Mouse (Mus musculus) heart, postnatal 4 days (tissue): ENCODE results near the gene Slc39a11. TPM values are rescaled to one million over a fixed set of nuclear protein-coding genes. Genes with fewer than 3 reads are reported as not detected.
A peak's percentile ranks its signal among the peaks of the same experiment; 100 is the strongest.

Source experiments
- DNase-seq: peaks from one replicate; pipeline ENCODE4 v3.0.0; 2021
- total RNA-seq, 2 experiments: library from RNA; stranded (reverse); gene quantifications; 2 replicates each; pipeline ENCODE4 v1.2.3; 2021

The Slc39a11 gene
- total RNA-seq, 2 experiments from 2014 or later: 8.2 to 9.5 TPM

DNA sequence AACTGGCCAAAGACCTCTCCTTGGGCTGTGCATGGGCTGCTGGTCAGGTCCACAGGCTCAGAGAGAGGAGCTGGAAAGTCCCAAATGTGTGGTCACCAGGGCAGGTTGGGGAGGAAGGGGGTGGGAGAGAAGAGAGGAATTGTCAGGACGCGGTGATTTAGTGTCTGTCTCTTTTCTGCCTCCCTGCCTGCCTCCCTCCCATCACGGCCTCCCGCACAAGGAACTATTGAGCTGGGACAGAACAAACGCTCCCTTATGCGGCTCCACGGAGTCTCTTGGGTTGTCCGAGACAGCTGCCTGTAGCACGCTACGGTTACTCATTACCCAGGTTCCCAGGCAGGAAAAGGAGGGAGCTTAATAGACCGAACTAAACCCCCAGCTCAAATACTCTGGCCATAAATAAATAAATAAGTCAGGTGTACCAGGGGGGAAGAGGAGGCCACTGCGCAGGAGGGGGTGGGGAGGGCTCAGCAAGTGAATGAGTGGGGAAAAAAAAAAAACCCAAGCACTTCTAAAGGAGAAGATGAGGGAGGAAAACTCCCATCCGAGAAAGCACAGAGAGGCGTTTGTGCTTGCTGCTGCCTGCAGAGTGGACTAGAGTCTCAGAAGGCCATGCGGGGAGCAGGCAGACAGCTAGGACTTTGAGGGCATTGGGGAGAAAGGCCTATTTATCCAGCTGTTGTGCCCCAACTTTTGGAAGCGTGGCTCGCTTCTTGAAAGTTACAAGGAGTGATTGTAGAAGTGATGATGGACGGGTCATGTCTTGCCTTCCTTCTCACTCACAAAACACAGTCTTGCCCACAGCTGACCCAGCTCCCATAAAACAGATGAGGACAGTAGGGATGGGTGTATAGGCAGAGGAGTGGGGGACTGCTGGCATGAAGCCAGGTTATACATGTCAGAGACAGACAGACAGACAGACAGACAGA is 428.3 kb downstream of the Slc39a11 start:
- no peak for DNase-seq

DNA sequence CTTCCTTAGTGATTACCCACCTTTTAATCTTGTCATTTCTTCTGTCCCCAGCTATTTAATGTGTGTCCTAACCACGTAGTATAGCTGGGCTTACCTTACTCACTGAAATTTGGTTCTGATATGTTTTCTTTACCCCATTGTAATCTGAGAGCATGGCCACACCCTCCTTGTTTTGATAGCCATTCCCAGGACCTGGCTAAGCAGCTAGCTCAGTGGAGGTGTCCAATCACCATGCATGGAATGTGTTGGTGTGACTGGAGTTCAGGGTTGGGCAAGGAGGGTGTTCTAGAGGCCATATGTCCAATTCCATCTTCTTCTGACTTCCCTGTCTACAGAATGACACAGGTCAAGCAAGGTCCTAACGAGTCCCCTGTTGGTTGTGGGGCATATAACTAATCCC is 429.2 kb downstream of the Slc39a11 start:
- no peak for DNase-seq

DNA sequence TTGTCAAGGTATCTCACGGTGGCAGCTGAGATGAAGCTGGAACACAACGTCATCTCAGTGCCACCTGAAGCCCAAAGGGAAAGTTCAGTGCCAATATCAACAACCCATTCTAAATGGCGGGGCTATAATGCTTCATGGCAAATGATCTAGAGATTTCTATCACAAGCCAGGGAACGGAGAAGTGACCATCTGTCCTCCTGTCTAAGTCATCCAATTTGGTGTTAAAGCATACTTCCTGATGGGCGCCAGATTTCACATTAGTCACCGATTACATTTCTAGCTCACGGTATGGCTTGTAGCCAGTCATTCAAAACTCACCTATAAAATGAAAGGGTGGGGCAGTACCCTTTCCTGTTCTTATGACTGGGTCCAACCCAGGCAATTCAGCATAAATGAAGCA is 435.1 kb downstream of the Slc39a11 start:
- DNase-seq: no peak

DNA sequence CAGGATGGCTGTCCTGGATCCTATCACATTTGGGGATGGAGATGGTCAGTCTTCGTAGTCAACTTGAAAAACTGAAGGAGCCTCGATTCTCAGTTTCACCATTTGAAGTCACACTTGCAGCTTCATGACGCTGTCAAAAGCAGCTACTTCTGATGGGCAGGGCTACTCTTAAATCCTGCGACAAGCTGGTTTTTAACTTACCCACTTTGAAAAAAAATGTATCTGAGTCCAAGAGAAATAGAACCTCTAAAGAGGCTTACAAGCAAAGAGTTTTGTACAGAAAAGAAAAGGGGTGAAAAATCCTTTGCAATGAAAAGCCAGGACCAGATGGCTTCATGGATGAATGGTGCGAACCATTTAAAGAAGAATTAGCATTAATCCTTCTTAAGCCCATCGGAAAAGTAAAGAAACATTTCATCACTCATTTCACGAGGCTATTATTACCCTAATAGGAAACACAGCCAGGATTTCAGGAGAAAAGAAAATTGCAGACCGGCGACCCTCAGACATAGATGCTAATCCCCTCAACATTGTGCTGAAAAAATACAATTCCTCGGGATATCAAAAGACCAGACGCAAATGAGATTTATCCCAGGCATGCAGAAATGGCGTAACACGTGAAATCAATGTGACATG is 437.4 kb downstream of the Slc39a11 start:
- DNase-seq: no peak

DNA sequence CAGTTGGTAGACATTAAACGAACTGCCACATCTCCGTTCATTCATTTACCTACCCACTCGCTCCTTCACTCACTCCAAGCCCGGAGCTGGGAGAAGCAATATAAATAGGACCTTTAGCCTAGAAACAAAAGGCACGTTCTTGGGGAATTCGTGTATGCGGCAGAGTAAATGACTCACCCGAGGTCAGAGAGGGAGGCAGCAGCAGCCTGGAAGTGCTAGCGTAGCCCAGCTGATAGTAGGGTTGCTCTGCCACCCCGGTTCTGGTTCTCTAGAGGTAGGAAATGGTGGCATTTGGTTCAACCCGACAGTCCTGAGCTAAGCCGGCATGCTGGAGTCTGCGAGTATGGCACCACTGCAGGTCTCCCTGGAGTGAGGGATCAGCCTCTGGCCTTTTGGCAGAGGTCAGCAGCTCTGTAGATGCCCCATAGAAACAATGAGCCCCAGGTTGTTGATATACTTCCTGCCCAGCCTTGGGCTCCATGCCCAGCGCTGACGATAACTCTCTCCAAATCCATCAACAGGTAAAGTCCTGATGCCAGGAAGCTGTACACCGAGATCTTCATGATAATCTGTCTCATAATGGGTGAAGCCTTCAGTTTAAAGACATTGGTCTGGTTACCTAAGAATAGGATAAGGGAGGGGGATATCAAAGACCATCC is 440.5 kb downstream of the Slc39a11 start:
- DNase-seq: no peak

DNA sequence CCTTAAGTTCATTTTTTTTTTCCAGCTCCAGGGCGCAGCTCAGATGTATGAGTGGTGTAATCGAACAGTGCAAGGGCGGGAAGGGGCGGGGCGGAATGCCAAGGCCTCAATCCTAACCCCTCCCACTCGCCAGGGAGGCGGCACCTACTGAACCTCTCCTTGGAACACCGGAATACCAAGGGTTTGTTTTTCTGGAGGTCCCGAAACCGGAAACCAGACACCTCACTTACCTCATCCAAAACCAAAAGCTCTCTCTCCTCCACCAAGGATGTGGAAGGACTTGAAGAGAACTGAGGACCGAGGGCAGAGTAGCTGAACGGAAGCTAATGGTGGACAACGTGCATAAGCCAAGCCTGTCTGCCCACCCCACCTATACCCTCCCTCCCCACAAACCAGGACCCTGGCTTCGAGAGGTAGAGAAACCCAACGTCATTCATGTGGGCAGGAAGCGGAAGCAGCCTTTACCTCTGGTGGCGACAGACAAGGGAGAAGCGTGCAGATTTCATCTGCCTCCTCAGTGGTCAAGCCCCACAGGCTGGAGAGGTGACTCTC is 441.3 kb downstream of the Slc39a11 start:
- no peak for DNase-seq

DNA sequence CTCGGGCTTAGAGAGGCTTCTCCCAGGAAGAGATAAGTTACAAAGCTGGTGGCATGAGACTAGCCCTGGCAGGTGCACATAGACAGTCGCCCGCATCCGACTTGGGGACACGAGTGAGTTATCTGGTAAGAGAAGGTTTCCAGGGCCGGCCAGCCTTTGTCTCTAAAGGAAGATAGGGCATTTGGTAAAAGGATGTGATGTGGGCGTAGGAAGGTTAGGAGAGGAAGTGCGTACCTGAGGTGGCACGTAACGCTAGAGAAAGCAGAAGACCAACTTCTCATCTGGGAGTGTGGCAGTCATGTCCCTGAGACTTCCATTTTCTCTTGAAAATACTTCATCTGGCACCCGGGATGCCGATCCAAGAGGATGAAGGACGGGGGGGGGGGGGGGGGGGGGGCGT is 441.9 kb downstream of the Slc39a11 start:
- no peak for DNase-seq

DNA sequence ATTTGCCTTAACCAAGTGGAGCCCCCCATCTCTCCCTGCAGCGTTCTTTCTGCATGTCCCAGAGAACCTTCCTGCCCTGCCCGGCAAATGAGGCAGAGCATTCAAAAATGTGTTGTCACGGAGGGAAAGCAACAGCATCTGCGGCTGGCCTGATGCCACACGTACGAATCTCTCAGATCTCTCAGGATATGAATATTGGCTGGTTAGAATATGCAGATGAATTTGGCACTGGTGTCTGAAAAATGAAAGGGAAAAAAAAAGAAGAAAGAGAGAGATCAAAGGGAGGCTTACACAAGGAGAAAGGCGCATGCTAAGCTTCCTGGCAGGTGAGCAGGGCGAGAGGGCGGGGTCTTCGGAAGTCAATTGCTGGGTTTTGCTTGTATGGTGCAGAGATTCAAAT is 443.8 kb downstream of the Slc39a11 start:
- no peak for DNase-seq

DNA sequence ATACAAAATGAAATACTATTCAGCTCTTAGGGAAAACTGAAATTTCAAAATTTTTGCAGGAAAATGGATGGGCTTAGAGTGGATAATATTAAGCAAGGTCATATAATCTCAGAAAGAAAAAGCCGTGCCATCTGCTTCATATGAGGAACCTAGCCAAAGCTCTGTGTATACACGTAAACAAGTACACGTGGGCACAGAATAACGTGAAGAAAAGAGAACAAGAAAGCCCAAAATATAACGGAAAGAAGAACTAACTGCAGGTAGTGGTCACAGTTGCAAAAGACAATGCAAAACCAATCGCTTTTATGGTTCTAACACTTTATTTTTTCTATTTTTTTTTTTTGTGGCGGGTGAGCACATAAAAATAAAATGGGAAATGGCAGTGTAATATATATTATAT is 446.9 kb downstream of the Slc39a11 start:
- no peak for DNase-seq

DNA sequence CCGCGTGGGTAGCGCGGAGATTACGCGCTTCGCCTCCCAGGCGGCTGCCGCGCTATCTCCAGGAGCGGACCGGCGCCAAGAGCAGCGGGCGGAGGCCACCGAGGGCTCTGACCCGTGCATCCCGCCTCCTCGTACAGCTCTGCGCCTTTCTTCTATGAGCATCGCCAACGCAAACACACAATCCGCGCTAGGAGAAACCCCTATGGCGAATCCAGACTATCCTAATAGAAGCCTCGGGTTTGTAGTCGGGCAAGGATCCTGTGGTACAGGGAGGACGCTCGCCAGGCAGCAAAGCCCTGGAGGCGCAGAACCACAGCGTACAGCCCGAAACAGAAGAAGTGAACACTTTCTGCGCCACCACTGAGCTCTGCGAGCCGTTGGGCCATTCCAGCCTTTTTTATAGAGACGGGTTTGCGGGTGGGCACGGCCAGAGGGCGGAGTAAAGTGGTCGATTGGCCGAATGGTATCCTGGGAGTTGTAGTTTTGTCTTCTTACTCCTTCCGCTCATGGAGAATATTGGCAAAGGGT is 448.3 kb downstream of the Slc39a11 start:
- DNase-seq: peak; percentile 77

DNA sequence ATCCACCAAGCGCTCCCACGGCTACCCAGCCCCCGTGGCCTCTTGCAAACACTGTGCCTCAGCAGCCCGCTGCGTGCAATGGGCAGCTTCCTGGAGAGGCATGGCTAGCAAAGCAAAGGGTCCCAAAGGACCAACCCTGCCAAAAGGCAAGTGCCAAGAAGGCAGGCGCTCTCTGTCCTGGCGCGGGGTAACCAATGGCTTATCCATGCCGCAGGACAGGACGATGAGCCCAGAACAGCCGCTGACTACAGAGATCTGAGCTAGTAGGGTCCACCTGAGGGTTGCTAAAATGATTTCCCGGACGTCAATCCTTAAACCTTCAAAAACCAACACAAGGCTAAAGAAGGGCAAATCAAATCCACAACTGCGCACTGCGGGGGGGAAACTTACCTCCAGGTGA is 449.0 kb downstream of the Slc39a11 start:
- no peak for DNase-seq

DNA sequence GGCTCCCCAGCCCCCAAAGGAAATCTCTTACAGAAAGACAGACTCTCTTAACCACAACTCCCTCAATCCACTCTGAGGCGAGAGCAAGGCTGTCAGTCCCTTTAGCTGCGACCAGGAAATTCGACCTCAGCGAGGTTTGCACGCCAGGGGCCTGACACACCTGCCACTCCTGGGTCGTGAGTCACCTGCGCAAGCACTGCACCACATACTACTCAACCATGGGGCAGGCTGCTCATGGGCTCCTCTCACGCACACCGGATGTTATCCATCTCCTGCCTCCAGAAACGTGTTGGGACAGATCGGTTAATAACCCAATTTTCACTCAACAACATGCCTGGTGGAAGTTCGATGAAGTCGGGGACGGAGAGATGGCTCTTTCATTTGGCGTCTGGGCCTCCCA is 451.3 kb downstream of the Slc39a11 start:
- DNase-seq: no peak

DNA sequence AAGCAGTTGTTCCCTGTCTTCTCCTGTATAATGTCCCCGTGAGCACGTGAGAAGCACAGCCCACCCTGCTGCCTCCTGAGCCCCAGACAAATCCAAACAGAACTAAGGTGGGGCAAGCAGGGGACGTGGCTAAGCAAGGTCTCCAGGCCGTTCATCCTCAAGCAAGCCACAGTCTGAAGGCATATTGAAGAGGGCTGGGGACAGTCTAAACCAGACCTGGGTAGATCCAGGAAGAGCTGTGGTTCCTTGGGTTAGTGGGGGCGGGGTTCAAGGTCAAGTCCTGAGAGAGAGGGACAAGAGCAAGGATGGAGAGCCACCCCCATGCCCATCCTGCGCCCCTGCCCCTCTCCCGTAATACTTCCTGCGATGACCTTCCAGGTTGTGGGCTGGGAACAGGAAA is 452.3 kb downstream of the Slc39a11 start:
- no peak for DNase-seq

DNA sequence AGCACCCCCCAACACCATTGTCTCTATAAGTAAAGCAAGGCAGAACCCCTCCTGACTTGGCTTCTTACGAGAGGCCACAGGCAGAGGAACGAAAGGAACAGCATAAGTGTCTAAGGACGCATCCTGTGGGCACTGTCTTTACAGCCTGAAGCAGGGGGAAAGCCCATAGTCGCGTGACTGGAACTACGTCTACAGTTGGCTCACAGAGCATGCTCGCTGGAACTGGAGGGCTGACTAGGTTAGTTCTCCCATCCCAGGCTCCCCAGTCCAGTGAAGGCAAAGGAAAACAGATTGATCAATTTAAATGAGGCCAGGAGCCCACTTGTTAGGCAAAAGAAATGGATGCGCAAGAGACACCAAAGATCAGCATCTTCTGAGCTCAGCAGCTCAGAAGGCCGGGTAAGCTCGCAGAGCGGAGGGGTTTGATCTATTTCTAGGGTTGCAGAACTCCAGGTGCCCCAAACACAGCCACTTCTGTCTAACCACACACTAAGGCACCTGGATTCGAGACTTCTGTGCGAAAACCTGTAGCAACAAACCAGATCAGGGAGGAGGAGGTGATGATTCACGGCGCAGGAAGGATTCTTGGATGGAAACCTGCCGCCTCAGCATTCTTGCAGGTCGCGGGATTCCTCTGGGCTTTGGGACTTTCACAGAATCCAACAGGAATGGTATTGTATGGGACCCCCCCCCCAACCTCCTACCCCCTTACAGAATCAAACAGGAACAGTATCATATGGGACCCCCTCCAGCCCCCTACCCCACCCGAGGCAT is 453.5 kb downstream of the Slc39a11 start:
- no peak for DNase-seq

Other genes with a start within 250 kb of the Slc39a11 start
- gene Sstr2, start 30.7 kb downstream of the Slc39a11 start, total RNA-seq: not detected
- gene Cog1, start 910 bp downstream of the Slc39a11 start, total RNA-seq: 10 to 100 TPM; 17.5 to 19.5 TPM
- gene Fam104a, start 34.1 kb upstream of the Slc39a11 start, total RNA-seq: 10 to 100 TPM; 25.2 to 27.3 TPM
- gene D11Wsu47e, start 34.3 kb upstream of the Slc39a11 start, total RNA-seq: 1 to 10 TPM; 9.1 to 9.9 TPM
- gene Cpsf4l, start 59.9 kb upstream of the Slc39a11 start, total RNA-seq: not detected
- 10 to 100 TPM; 18.7 to 20.7 TPM for gene Cdc42ep4, start 101.8 kb upstream of the Slc39a11 start, total RNA-seq